Mouse (Mus musculus): Measurements from ENCODE around the gene E2f1. TPM values are rescaled to one million over a fixed set of nuclear protein-coding genes. Genes with fewer than 3 reads are reported as not detected.

The E2f1 gene
- total RNA-seq, 2 experiments from 2014 or later: 14.1 to 23.7 TPM

GRCm38 (mm10) chr2:154552424-154552907 lies 17.2 kb downstream of the E2f1 start:
- ATAC-seq (replicated peaks; ENCODE audit: poor library complexity): peak; percentile 81

- peak; percentile 27 for ATAC-seq (replicated peaks; ENCODE audit: poor library complexity)
These were observed 17.8 kb downstream of the E2f1 start for GRCm38 (mm10) chr2:154551927-154552326.

- no peak for ATAC-seq (replicated peaks; ENCODE audit: poor library complexity)
These were observed 18.2 kb downstream of the E2f1 start, which contains the start of gene Actl10 for GRCm38 (mm10) chr2:154551476-154551875. Gene Actl10, plus strand, starts transcription at chr2:154551776.

- no peak for ATAC-seq (replicated peaks; ENCODE audit: poor library complexity)
These were observed 18.8 kb downstream of the E2f1 start for GRCm38 (mm10) chr2:154550937-154551336.

GRCm38 (mm10) chr2:154549886-154550189 lies 19.9 kb downstream of the E2f1 start:
- no peak for ATAC-seq (replicated peaks; ENCODE audit: poor library complexity)

GRCm38 (mm10) chr2:154549127-154549885 lies 20.4 kb downstream of the E2f1 start:
- ATAC-seq (replicated peaks; ENCODE audit: poor library complexity): peak; percentile 52

- ATAC-seq (replicated peaks; ENCODE audit: poor library complexity): no peak
These were observed 21.0 kb downstream of the E2f1 start for GRCm38 (mm10) chr2:154548688-154549087.

GRCm38 (mm10) chr2:154546711-154547110 lies 23.0 kb downstream of the E2f1 start, which contains the start of gene 1700003F12Rik:
Gene 1700003F12Rik, plus strand, starts transcription at chr2:154547085.
- ATAC-seq (replicated peaks; ENCODE audit: poor library complexity): no peak

GRCm38 (mm10) chr2:154543567-154544347 lies 25.9 kb downstream of the E2f1 start:
- no peak for ATAC-seq (replicated peaks; ENCODE audit: poor library complexity)

- ATAC-seq (replicated peaks; ENCODE audit: poor library complexity): no peak
These were observed 28.1 kb downstream of the E2f1 start for GRCm38 (mm10) chr2:154541630-154542029.

- peak; percentile 78 for ATAC-seq (replicated peaks; ENCODE audit: poor library complexity)
These were observed 30.0 kb downstream of the E2f1 start for GRCm38 (mm10) chr2:154539720-154540119.

GRCm38 (mm10) chr2:154538710-154539109 lies 31.0 kb downstream of the E2f1 start:
- peak; percentile 83 for ATAC-seq (replicated peaks; ENCODE audit: poor library complexity)

- ATAC-seq (replicated peaks; ENCODE audit: poor library complexity): no peak
These were observed 31.4 kb downstream of the E2f1 start for GRCm38 (mm10) chr2:154538310-154538709.

GRCm38 (mm10) chr2:154534704-154535270 lies 34.9 kb downstream of the E2f1 start:
- ATAC-seq (replicated peaks; ENCODE audit: poor library complexity): no peak

- 0 out of 2 replicates have a peak, but pooled peaks have one; percentile 17 for ATAC-seq (replicated peaks; ENCODE audit: poor library complexity)
These were observed 36.8 kb downstream of the E2f1 start for GRCm38 (mm10) chr2:154532888-154533287.

- peak; percentile 69 for ATAC-seq (replicated peaks; ENCODE audit: poor library complexity)
These were observed 43.2 kb downstream of the E2f1 start for GRCm38 (mm10) chr2:154526531-154526930.

GRCm38 (mm10) chr2:154525285-154525684 lies 44.4 kb downstream of the E2f1 start:
- ATAC-seq (replicated peaks; ENCODE audit: poor library complexity): no peak

GRCm38 (mm10) chr2:154522334-154522733 lies 47.4 kb downstream of the E2f1 start:
- ATAC-seq (replicated peaks; ENCODE audit: poor library complexity): 0 out of 2 replicates have a peak, but pooled peaks have one; percentile 9

- no peak for ATAC-seq (replicated peaks; ENCODE audit: poor library complexity)
These were observed 48.2 kb downstream of the E2f1 start for GRCm38 (mm10) chr2:154521449-154521848.

GRCm38 (mm10) chr2:154517424-154517823 lies 52.3 kb downstream of the E2f1 start:
- no peak for ATAC-seq (replicated peaks; ENCODE audit: poor library complexity)

- no peak for ATAC-seq (replicated peaks; ENCODE audit: poor library complexity)
These were observed 52.7 kb downstream of the E2f1 start for GRCm38 (mm10) chr2:154516944-154517343.
